Mouse (Mus musculus): Measurements from ENCODE around the gene Rpl27.
"Not testable (repeated sequence)": the region's sequence is repeated elsewhere in the genome, so short reads cannot be mapped to it uniquely, and the experiment has no call there.

Rpl27 gene

DNA sequence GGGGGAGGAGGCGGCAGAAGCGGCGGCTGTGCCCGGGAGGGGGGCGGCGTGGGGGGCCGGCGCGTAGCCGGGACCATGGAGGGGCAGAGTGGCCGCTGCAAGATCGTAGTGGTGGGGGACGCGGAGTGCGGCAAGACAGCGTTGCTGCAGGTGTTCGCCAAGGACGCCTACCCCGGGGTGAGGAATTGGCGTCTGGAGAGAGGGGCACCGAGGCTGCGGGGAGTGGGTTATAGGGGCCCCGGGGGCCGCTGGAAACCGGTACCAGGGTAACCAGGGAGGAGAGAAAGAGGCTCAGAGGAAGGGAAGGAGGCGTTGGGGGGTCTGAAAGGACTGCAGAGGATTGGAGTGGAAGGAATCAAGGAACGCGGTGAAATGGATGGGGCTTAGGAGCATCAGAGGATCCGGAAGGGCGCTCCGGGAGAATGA lies 26.2 kb downstream of the Rpl27 start:
- no peak for DNase-seq (ENCODE audit: low spot score in 2 of 2)

DNA sequence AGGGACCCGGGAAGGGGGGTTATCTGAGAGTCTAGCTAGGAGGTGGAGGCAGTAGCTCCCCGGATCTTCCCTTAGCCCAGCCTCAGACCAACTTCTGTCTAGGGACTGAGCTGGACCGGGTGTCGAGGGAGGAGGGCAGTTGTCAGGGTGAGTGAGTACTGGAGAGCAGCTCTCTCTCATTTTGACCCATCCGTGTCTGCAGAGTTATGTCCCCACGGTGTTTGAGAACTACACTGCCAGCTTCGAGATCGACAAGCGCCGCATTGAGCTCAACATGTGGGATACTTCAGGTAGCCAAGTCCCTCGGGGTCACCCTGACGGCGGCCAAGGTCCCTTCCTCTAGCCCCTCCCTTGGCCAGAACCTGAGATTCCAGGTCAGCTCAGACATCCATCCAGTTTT lies 26.6 kb downstream of the Rpl27 start:
- DNase-seq (ENCODE audit: low spot score in 2 of 2) = no peak

- DNase-seq (ENCODE audit: low spot score in 2 of 2) = no peak
Measured at GRCm38 (mm10) chr11:101469155-101469554, 27.1 kb downstream of the Rpl27 start.

GRCm38 (mm10) chr11:101470206-101470605 lies 28.1 kb downstream of the Rpl27 start:
- no peak for DNase-seq (ENCODE audit: low spot score in 2 of 2)

DNA sequence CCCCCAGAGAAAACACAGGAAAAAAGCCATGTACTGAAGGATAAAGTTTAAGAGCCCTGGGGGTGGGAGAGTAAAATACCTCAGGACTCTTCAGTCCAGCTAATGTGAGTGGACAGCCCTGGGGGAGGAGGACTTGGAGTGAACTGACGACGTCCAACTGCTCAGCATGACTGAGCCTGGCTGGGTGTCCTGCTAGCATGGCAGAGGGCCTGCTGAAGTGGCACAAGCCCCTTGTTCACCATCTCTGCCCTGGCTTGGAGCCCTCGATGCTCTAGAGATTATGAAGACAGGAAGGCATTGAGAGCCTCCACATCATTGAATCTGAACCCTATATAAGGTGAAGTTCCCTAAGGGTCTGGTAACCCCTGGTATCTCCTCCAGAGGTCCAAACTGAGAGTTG lies 29.8 kb downstream of the Rpl27 start:
- DNase-seq (ENCODE audit: low spot score in 2 of 2) = no peak

- DNase-seq (ENCODE audit: low spot score in 2 of 2) = no peak
Measured at GRCm38 (mm10) chr11:101472336-101472735, 30.2 kb downstream of the Rpl27 start.

DNA sequence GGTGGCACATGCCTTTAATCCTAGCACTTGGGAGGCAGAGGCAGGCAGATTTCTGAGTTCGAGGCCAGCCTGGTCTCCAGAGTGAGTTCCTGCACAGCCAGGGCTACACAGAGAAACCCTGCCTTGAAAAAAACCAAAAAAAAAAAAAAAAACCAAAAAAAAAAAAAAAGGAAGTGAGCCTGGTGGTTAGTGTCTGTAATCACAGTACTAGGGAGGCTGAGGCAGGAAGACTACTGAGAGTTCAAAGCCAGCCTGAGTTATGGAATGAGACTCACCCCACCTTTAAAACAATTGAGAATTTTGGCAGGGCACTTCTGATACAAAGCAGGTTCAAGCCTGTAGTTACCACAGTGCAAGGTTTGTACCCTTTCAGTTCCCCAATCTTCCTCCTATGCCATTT lies 31.6 kb downstream of the Rpl27 start:
- DNase-seq (ENCODE audit: low spot score in 2 of 2) = not testable (repeated sequence)

- DNase-seq (ENCODE audit: low spot score in 2 of 2) = no peak
Measured at GRCm38 (mm10) chr11:101474298-101474697, 32.2 kb downstream of the Rpl27 start.

DNA sequence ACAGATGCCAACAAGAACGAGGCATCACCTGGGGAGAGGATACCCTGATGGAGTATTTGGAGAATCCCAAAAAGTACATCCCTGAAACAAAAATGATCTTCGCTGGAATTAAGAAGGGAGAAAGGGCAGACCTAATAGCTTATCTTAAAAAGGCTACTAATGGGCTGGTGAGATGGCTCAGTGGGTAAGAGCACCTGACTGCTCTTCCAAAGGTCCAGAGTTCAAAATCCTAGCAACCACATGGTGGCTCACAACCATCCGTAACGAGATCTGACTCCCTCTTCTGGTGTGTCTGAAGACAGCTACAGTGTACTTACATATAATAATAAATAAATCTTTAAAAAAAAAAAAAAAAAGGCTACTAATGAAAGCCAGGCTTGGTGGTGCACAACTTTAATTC lies 34.3 kb downstream of the Rpl27 start:
- DNase-seq (ENCODE audit: low spot score in 2 of 2) = not testable (repeated sequence)

DNA sequence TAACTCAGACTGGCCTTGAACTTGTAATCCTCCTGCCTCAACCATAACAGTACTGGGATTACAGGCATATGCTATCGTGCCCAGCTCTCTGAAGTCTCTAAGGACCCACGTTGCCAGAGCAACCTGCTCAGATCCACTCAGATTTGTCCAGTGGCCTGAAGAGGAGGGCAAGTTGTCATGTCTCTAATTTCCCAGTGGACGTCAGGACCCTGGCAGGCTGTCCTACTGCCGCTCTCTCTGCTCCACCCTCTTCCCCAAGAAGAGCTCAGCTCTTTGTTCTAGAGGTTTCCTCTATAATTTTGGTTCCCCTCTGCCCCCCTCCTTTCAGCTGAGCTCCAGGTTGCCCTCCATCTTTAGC lies 35.1 kb downstream of the Rpl27 start:
- DNase-seq (ENCODE audit: low spot score in 2 of 2) = no peak

- no peak for DNase-seq (ENCODE audit: low spot score in 2 of 2)
Measured at GRCm38 (mm10) chr11:101477552-101478211, 35.6 kb downstream of the Rpl27 start.

GRCm38 (mm10) chr11:101479171-101479635 lies 37.1 kb downstream of the Rpl27 start:
- no peak for DNase-seq (ENCODE audit: low spot score in 2 of 2)

DNA sequence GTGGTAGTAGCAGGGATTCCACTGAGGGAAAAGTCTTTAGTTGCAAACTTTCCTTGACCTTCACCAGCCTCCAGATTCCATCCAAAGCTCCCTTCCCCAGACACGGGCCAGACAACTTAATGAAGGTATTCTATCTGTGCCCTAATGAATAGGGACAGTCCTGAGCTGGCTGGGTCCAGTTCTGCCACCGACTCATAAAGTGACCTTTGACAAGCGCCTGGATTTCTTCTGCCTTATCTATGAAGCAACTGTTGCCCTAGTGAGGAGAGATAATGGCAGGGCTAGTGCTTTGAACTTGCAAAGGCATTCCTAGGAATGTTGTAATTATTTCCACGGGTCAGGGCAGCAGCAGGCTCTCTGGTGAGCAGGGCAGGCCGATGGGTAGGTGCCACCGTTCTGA lies 38.8 kb downstream of the Rpl27 start:
- DNase-seq (ENCODE audit: low spot score in 2 of 2) = no peak

GRCm38 (mm10) chr11:101483804-101484203 lies 41.7 kb downstream of the Rpl27 start:
- no peak for DNase-seq (ENCODE audit: low spot score in 2 of 2)

DNA sequence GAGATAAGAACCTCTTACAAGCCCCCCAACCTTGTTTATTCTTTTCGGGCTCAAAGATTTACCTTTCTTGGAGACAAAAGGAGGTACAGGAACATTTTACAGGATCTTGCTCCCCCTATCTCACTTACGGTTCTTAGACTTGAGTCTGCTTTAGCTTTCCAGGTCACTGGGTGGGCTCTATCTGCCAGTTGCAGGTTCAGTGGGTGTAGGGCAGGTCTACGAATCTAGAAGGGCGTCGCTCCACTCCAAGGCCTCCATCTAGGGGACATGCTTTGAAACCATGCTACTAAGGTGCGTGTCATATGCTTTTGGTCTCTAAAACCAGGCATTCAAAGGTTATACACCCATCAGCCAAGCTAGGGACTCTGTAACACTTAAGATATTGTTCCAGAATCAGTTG lies 42.1 kb downstream of the Rpl27 start:
- no peak for DNase-seq (ENCODE audit: low spot score in 2 of 2)

- no peak for DNase-seq (ENCODE audit: low spot score in 2 of 2)
Measured at GRCm38 (mm10) chr11:101484814-101485213, 42.7 kb downstream of the Rpl27 start.

GRCm38 (mm10) chr11:101485509-101486028 lies 43.5 kb downstream of the Rpl27 start:
- no peak for DNase-seq (ENCODE audit: low spot score in 2 of 2)

GRCm38 (mm10) chr11:101486126-101486525 lies 44.0 kb downstream of the Rpl27 start:
- DNase-seq (ENCODE audit: low spot score in 2 of 2) = no peak

Measured in frontal cortex, postnatal 25 days (tissue).